In genomic region chr8:123978926-123979325, GRCm38 (mm10) we compare ENCODE assay signal across 10 mouse cellular contexts. TPM values are rescaled to one million over a fixed set of nuclear protein-coding genes. Genes with fewer than 3 reads are reported as not detected.
DNase-seq lines count a peak whose midpoint lies in the region; ATAC-seq and TF ChIP-seq lines count a peak whose summit lies in the region.
"Had no signal": no experiment of that assay in that cellular context is flagged by ENCODE, and none has a peak within 500 bp of the region (broad histone marks: within the 10 kb centered on the region; RNA-seq: fewer than 3 reads in every experiment).

No protein-coding gene starts in this region.

- no peak overlapping the region for H3K4me3 ChIP-seq in hindbrain, embryonic 13.5 days
- no peak overlapping the region for H3K4me3 ChIP-seq in hindbrain, embryonic 16.5 days (ENCODE audit: low read length)
- H3K4me3 ChIP-seq in embryonic facial prominence, embryonic 13.5 days = no peak overlapping the region
- peak overlapping the region; percentile 97 for H3K4me3 ChIP-seq in liver, postnatal 0 days (ENCODE audit: low read depth, low read length)
- H3K4me3 ChIP-seq: hindbrain, embryonic 15.5 days had no signal

- H3K4me2 ChIP-seq in hindbrain, embryonic 13.5 days = no peak overlapping the region
- no peak overlapping the region for H3K4me2 ChIP-seq in hindbrain, embryonic 16.5 days (ENCODE audit: low read length)
- H3K4me2 ChIP-seq in embryonic facial prominence, embryonic 13.5 days = no peak overlapping the region
- H3K4me2 ChIP-seq in liver, postnatal 0 days (ENCODE audit: low read depth, low read length) = peak overlapping the region; percentile 75
- H3K4me2 ChIP-seq: hindbrain, embryonic 15.5 days had no signal

- no peak for ATAC-seq in hindbrain, embryonic 13.5 days (ENCODE audit: low FRiP score)
- ATAC-seq in hindbrain, embryonic 16.5 days = no peak
- ATAC-seq in embryonic facial prominence, embryonic 13.5 days (ENCODE audit: insufficient number of reproducible peaks, insufficient read depth, low FRiP score, low TSS enrichment, low read depth) = no peak
- peak; percentile 68 for ATAC-seq in liver, postnatal 0 days

- no peaks in the 10 kb centered on the region for H3K9me3 ChIP-seq in hindbrain, embryonic 13.5 days
- H3K9me3 ChIP-seq in hindbrain, embryonic 16.5 days (ENCODE audit: control insufficient read depth, low read length) = no peaks in the 10 kb centered on the region
- H3K9me3 ChIP-seq in embryonic facial prominence, embryonic 13.5 days = no peaks in the 10 kb centered on the region
- no peaks in the 10 kb centered on the region for H3K9me3 ChIP-seq in liver, postnatal 0 days (ENCODE audit: low read length)
- H3K9me3 ChIP-seq: hindbrain, embryonic 15.5 days had no signal

- H3K4me1 ChIP-seq in hindbrain, embryonic 13.5 days (replicated peaks) = peaks cover 27% of the 10 kb centered on the region
- peaks cover 13% of the 10 kb centered on the region for H3K4me1 ChIP-seq in hindbrain, embryonic 16.5 days (ENCODE audit: control insufficient read depth, insufficient read depth, low read depth, low read length)
- peaks cover 27% of the 10 kb centered on the region for H3K4me1 ChIP-seq in embryonic facial prominence, embryonic 13.5 days
- H3K4me1 ChIP-seq in liver, postnatal 0 days (ENCODE audit: insufficient read depth) = peaks cover 45% of the 10 kb centered on the region

- no peaks in the 10 kb centered on the region for H3K27me3 ChIP-seq in hindbrain, embryonic 13.5 days
- H3K27me3 ChIP-seq in hindbrain, embryonic 16.5 days (replicated peaks; ENCODE audit: control insufficient read depth, insufficient read depth, low read length) = no peaks in the 10 kb centered on the region
- no peaks in the 10 kb centered on the region for H3K27me3 ChIP-seq in embryonic facial prominence, embryonic 13.5 days
- no peaks in the 10 kb centered on the region for H3K27me3 ChIP-seq in liver, postnatal 0 days (ENCODE audit: insufficient read depth, low read length)
- H3K27me3 ChIP-seq: hindbrain, embryonic 15.5 days had no signal

- peak; percentile 82 for DNase-seq in MEL-GATA-1-ER (ENCODE audit: extremely low read depth, low read depth)
- peak; percentile 71 for DNase-seq in liver, postnatal 0 days
- no peak for DNase-seq in cerebellum, adult 18-20 months
- no peak for DNase-seq in right cerebral cortex, postnatal 36 days (ENCODE audit: low spot score in 2 of 2)
- no peak for DNase-seq in frontal cortex, postnatal 36 days (ENCODE audit: low spot score in 2 of 2)
- DNase-seq: cerebellum, postnatal 36 days had no signal

- TF ChIP-seq CTCF in liver, postnatal 0 days (IDR thresholded peaks at IDR 0.05; ENCODE audit: low read depth) = no peak

- no peak overlapping the region for H3K27ac ChIP-seq in hindbrain, embryonic 13.5 days
- H3K27ac ChIP-seq in hindbrain, embryonic 16.5 days (ENCODE audit: low read depth, low read length) = no peak overlapping the region
- H3K27ac ChIP-seq in embryonic facial prominence, embryonic 13.5 days = no peak overlapping the region
- peak overlapping the region; percentile 81 for H3K27ac ChIP-seq in liver, postnatal 0 days (ENCODE audit: low read depth)
- H3K27ac ChIP-seq: hindbrain, embryonic 15.5 days had no signal

- H3K36me3 ChIP-seq in hindbrain, embryonic 13.5 days = no peaks in the 10 kb centered on the region
- H3K36me3 ChIP-seq in hindbrain, embryonic 16.5 days (ENCODE audit: control insufficient read depth, insufficient read depth, low read length) = no peaks in the 10 kb centered on the region
- no peaks in the 10 kb centered on the region for H3K36me3 ChIP-seq in embryonic facial prominence, embryonic 13.5 days
- peaks cover 38% of the 10 kb centered on the region for H3K36me3 ChIP-seq in liver, postnatal 0 days (replicated peaks; ENCODE audit: insufficient read depth, low read length)
- H3K36me3 ChIP-seq: hindbrain, embryonic 15.5 days had no signal

- peak; percentile 65 for TF ChIP-seq EP300 in liver, postnatal 0 days (IDR thresholded peaks at IDR 0.05; ENCODE audit: low read depth)

- 89% methylated on average over 8 of the region's 8 CpGs for WGBS in hindbrain, embryonic 13.5 days
- WGBS in hindbrain, embryonic 16.5 days = 77% methylated on average over 8 of the region's 8 CpGs
- 80% methylated on average over 8 of the region's 8 CpGs for WGBS in embryonic facial prominence, embryonic 13.5 days
- WGBS in liver, postnatal 0 days (ENCODE audit: insufficient replicate concordance) = 42% methylated on average over 8 of the region's 8 CpGs

- 0 out of 2 replicates have a peak overlapping the region, but pooled peaks have one; percentile 19 for H3K9ac ChIP-seq in hindbrain, embryonic 13.5 days
- H3K9ac ChIP-seq in hindbrain, embryonic 16.5 days (ENCODE audit: low read depth, low read length) = no peak overlapping the region
- H3K9ac ChIP-seq in embryonic facial prominence, embryonic 13.5 days = 0 out of 2 replicates have a peak overlapping the region, but pooled peaks have one; percentile 27
- peak overlapping the region; percentile 28 for H3K9ac ChIP-seq in liver, postnatal 0 days (replicated peaks)
- H3K9ac ChIP-seq: hindbrain, embryonic 15.5 days had no signal

RNA-seq across cellular contexts. Expression of gene Abcb10, which starts 4.0 kb away (rescaled TPM):
- 11.8 and 12.0 TPM in 2 replicates for polyA plus RNA-seq in hindbrain, embryonic 13.5 days (2015; fragmentation: Nextera tagmentation; extraction: Ambion mirVana)
- polyA plus RNA-seq in hindbrain, embryonic 16.5 days (2015; fragmentation: Nextera tagmentation; extraction: Ambion mirVana) = 14.6 TPM in 2 replicates
- 18.2 and 19.1 TPM in 2 replicates for polyA plus RNA-seq in embryonic facial prominence, embryonic 13.5 days (2015; fragmentation: Nextera tagmentation; extraction: Ambion mirVana)
- 46.2 and 53.3 TPM in 2 replicates for polyA plus RNA-seq in liver, postnatal 0 days (2015; fragmentation: Nextera tagmentation; extraction: Ambion mirVana)

RNA-seq across cellular contexts. Expression of gene Nup133, which starts 29.9 kb away (rescaled TPM):
- 25.3 and 25.4 TPM in 2 replicates for polyA plus RNA-seq in hindbrain, embryonic 13.5 days (2015; fragmentation: Nextera tagmentation; extraction: Ambion mirVana)
- polyA plus RNA-seq in hindbrain, embryonic 16.5 days (2015; fragmentation: Nextera tagmentation; extraction: Ambion mirVana) = 18.3 and 22.0 TPM in 2 replicates
- 33.9 and 42.3 TPM in 2 replicates for polyA plus RNA-seq in embryonic facial prominence, embryonic 13.5 days (2015; fragmentation: Nextera tagmentation; extraction: Ambion mirVana)
- 7.2 and 9.1 TPM in 2 replicates for polyA plus RNA-seq in liver, postnatal 0 days (2015; fragmentation: Nextera tagmentation; extraction: Ambion mirVana)

RNA-seq across cellular contexts. Expression of gene Taf5l, which starts 42.3 kb away (rescaled TPM):
- polyA plus RNA-seq in hindbrain, embryonic 13.5 days (2015; fragmentation: Nextera tagmentation; extraction: Ambion mirVana) = 23.6 and 24.5 TPM in 2 replicates
- 18.6 and 20.7 TPM in 2 replicates for polyA plus RNA-seq in hindbrain, embryonic 16.5 days (2015; fragmentation: Nextera tagmentation; extraction: Ambion mirVana)
- 38.4 and 39.0 TPM in 2 replicates for polyA plus RNA-seq in embryonic facial prominence, embryonic 13.5 days (2015; fragmentation: Nextera tagmentation; extraction: Ambion mirVana)
- 15.0 and 15.1 TPM in 2 replicates for polyA plus RNA-seq in liver, postnatal 0 days (2015; fragmentation: Nextera tagmentation; extraction: Ambion mirVana)

RNA-seq across cellular contexts. Expression of gene Urb2, which starts 42.4 kb away (rescaled TPM):
- 3.2 TPM in 2 replicates for polyA plus RNA-seq in hindbrain, embryonic 13.5 days (2015; fragmentation: Nextera tagmentation; extraction: Ambion mirVana)
- polyA plus RNA-seq in hindbrain, embryonic 16.5 days (2015; fragmentation: Nextera tagmentation; extraction: Ambion mirVana) = 2.6 and 4.7 TPM in 2 replicates
- 3.7 and 5.0 TPM in 2 replicates for polyA plus RNA-seq in embryonic facial prominence, embryonic 13.5 days (2015; fragmentation: Nextera tagmentation; extraction: Ambion mirVana)
- 1.2 TPM in 2 replicates for polyA plus RNA-seq in liver, postnatal 0 days (2015; fragmentation: Nextera tagmentation; extraction: Ambion mirVana)

Comparison
In these comparisons a context has a peak if more than half of its experiments do, and no peak if none do; other contexts are left out.
1. DNase-seq: peak in MEL-GATA-1-ER (single experiment) and liver, postnatal 0 days (single experiment); none in cerebellum, adult 18-20 months (0 of 2), right cerebral cortex, postnatal 36 days (0 of 2) and frontal cortex, postnatal 36 days (0 of 2).